Comparison of ENCODE assay signal across 13 mouse cellular contexts in genomic region chr2:168055910-168056665, GRCm38 (mm10). TPM values are rescaled to one million over a fixed set of nuclear protein-coding genes. Genes with fewer than 3 reads are reported as not detected.
DNase-seq lines count a peak whose midpoint lies in the region; ATAC-seq and TF ChIP-seq lines count a peak whose summit lies in the region.
"Had no signal": no experiment of that assay in that cellular context is flagged by ENCODE, and none has a peak within 500 bp of the region (broad histone marks: within the 10 kb centered on the region; RNA-seq: fewer than 3 reads in every experiment).

No protein-coding gene starts in this region.

- H3K9ac ChIP-seq in heart, embryonic 13.5 days = peak overlapping the region; percentile 55
- H3K9ac ChIP-seq in liver, embryonic 11.5 days (ENCODE audit: low read depth, low read length) = no peak overlapping the region
- no peak overlapping the region; the same call in 1 of the 2 replicates for H3K9ac ChIP-seq in limb, embryonic 12.5 days (replicated peaks)
- H3K9ac ChIP-seq: forebrain, embryonic 15.5 days had no signal

- ATAC-seq in heart, embryonic 13.5 days (ENCODE audit: extremely low read depth, insufficient number of reproducible peaks, low FRiP score, low TSS enrichment) = no peak
- no peak for ATAC-seq in liver, embryonic 11.5 days (replicated peaks; ENCODE audit: low FRiP score)
- peak; percentile 27; the same call in 1 of the 2 replicates for ATAC-seq in limb, embryonic 12.5 days (ENCODE audit: insufficient number of reproducible peaks, insufficient read depth, low FRiP score, low TSS enrichment, low read depth)
- ATAC-seq: forebrain, embryonic 15.5 days had no signal

- no peak for DNase-seq in heart, postnatal 36 days
- no peak for DNase-seq in liver, embryonic 11.5 days (ENCODE audit: low spot score)
- no peak for DNase-seq in liver
- DNase-seq in embryo, embryonic 11 days = peak; percentile 58
- no peak for DNase-seq in left cerebral cortex, adult 2 months (ENCODE audit: extremely low spot score in 1 of 2, low spot score in 2 of 2)
- no peak for DNase-seq in B cell, adult 2 months
- DNase-seq: adrenal gland, postnatal 10 days; gastrocnemius, postnatal 36 days; lung, adult 2 months; thymus, adult 2 months had no signal

- no peaks in the 10 kb centered on the region for H3K9me3 ChIP-seq in heart, embryonic 13.5 days
- H3K9me3 ChIP-seq in liver, embryonic 11.5 days (ENCODE audit: control insufficient read depth, low read length) = peaks cover 2% of the 10 kb centered on the region; the same call in 1 of the 2 replicates
- peaks cover 6% of the 10 kb centered on the region; the same call in 1 of the 2 replicates for H3K9me3 ChIP-seq in limb, embryonic 12.5 days
- H3K9me3 ChIP-seq: forebrain, embryonic 15.5 days had no signal

- H3K4me3 ChIP-seq in heart, embryonic 13.5 days = no peak overlapping the region
- H3K4me3 ChIP-seq in liver, embryonic 11.5 days (ENCODE audit: low read depth, low read length) = no peak overlapping the region
- no peak overlapping the region for H3K4me3 ChIP-seq in limb, embryonic 12.5 days (replicated peaks)
- no peak overlapping the region for H3K4me3 ChIP-seq in left cerebral cortex, adult 2 months
- H3K4me3 ChIP-seq: forebrain, embryonic 15.5 days had no signal

- intact Hi-C loops in heart, postnatal 36 days (cut with DNase I) = no loop called here
- intact Hi-C loops in left cerebral cortex, adult 2 months (cut with DNase I) = no loop called here

- no peaks in the 10 kb centered on the region for H3K36me3 ChIP-seq in heart, embryonic 13.5 days
- H3K36me3 ChIP-seq in liver, embryonic 11.5 days (ENCODE audit: control insufficient read depth, insufficient read depth, low read length) = no peaks in the 10 kb centered on the region
- H3K36me3 ChIP-seq in limb, embryonic 12.5 days = no peaks in the 10 kb centered on the region
- H3K36me3 ChIP-seq: forebrain, embryonic 15.5 days had no signal

- 13% methylated on average over 14 of the region's 14 CpGs for WGBS in heart, embryonic 13.5 days
- WGBS in liver, embryonic 11.5 days = 22% methylated on average over 14 of the region's 14 CpGs
- WGBS in limb, embryonic 12.5 days = 13% methylated on average over 14 of the region's 14 CpGs

- H3K27ac ChIP-seq in heart, embryonic 13.5 days (replicated peaks) = peak overlapping the region; percentile 76
- 0 out of 2 replicates have a peak overlapping the region, but pooled peaks have one; percentile 8 for H3K27ac ChIP-seq in liver, embryonic 11.5 days (ENCODE audit: low read depth, low read length)
- peak overlapping the region; percentile 76 for H3K27ac ChIP-seq in limb, embryonic 12.5 days
- H3K27ac ChIP-seq in left cerebral cortex, adult 2 months = no peak overlapping the region
- H3K27ac ChIP-seq: forebrain, embryonic 15.5 days had no signal

- H3K27me3 ChIP-seq in heart, embryonic 13.5 days (replicated peaks) = peaks cover 9% of the 10 kb centered on the region; the same call in 1 of the 2 replicates
- H3K27me3 ChIP-seq in liver, embryonic 11.5 days (replicated peaks; ENCODE audit: control insufficient read depth, insufficient read depth, low read length) = peaks cover 3% of the 10 kb centered on the region; the same call in 1 of the 2 replicates
- peaks cover 15% of the 10 kb centered on the region for H3K27me3 ChIP-seq in limb, embryonic 12.5 days

- no peak for TF ChIP-seq CTCF in left cerebral cortex, adult 2 months (IDR thresholded peaks at IDR 0.05)

- peaks cover 29% of the 10 kb centered on the region for H3K4me1 ChIP-seq in heart, embryonic 13.5 days
- peaks cover 18% of the 10 kb centered on the region for H3K4me1 ChIP-seq in liver, embryonic 11.5 days (replicated peaks; ENCODE audit: control insufficient read depth, insufficient read depth, low read length)
- H3K4me1 ChIP-seq in limb, embryonic 12.5 days (replicated peaks) = peaks cover 25% of the 10 kb centered on the region
- H3K4me1 ChIP-seq: forebrain, embryonic 15.5 days had no signal

- H3K4me2 ChIP-seq in heart, embryonic 13.5 days = peak overlapping the region; percentile 50
- H3K4me2 ChIP-seq in liver, embryonic 11.5 days = no peak overlapping the region
- H3K4me2 ChIP-seq in limb, embryonic 12.5 days = peak overlapping the region; percentile 30; the same call in 1 of the 2 replicates
- H3K4me2 ChIP-seq: forebrain, embryonic 15.5 days had no signal

RNA-seq across cellular contexts. Expression of gene Pard6b, which starts 24.7 kb away (rescaled TPM):
- polyA plus RNA-seq in heart, embryonic 13.5 days (2015; fragmentation: Nextera tagmentation; extraction: Ambion mirVana) = 7.3 and 7.8 TPM in 2 replicates
- total RNA-seq in heart, postnatal 36 days (2021) = 1 to 10 TPM; 2.7 to 3.1 TPM
- polyA plus RNA-seq in liver, embryonic 11.5 days (2014; fragmentation: Nextera tagmentation; extraction: Ambion mirVana) = 6.0 and 6.1 TPM in 2 replicates
- 5.4 and 6.4 TPM in 2 replicates for polyA plus RNA-seq in limb, embryonic 12.5 days (2016; fragmentation: Nextera tagmentation; extraction: Ambion mirVana)
- 1 to 10 TPM; 5.5 to 6.8 TPM for total RNA-seq in left cerebral cortex, adult 2 months (2021)

RNA-seq across cellular contexts. Expression of gene Ripor3, which starts 45.7 kb away (rescaled TPM):
- polyA plus RNA-seq in heart, embryonic 13.5 days (2015; fragmentation: Nextera tagmentation; extraction: Ambion mirVana) = 0.67 and 1.2 TPM in 2 replicates
- under 1 TPM; 0.36 to 0.79 TPM for total RNA-seq in heart, postnatal 36 days (2021)
- polyA plus RNA-seq in liver, embryonic 11.5 days (2014; fragmentation: Nextera tagmentation; extraction: Ambion mirVana) = 3.1 and 3.6 TPM in 2 replicates
- polyA plus RNA-seq in limb, embryonic 12.5 days (2016; fragmentation: Nextera tagmentation; extraction: Ambion mirVana) = 0.73 and 0.98 TPM in 2 replicates
- under 1 TPM; 0.21 to 0.61 TPM for total RNA-seq in left cerebral cortex, adult 2 months (2021)
